Mouse (Mus musculus) left cerebral cortex, postnatal 4 days (tissue): ENCODE measurements around the gene Phf11b. TPM values are rescaled to one million over a fixed set of nuclear protein-coding genes. Genes with fewer than 3 reads are reported as not detected.
"Not testable (repeated sequence)": the region's sequence is repeated elsewhere in the genome, so short reads cannot be mapped to it uniquely, and the experiment has no call there.

Experiments used
- DNase-seq: peaks from one replicate; pipeline ENCODE4 v3.0.0-alpha.2; 2022
- intact Hi-C: fragments of 180-260 bp; cut with DNase I; formaldehyde crosslinking; loops from one replicate; pipeline ENCODE4 v1.15.1; 2025
- total RNA-seq, 2 experiments: library from RNA; stranded (reverse); gene quantifications; 2 replicates each; pipeline ENCODE4 v1.2.3; 2021

Gene Phf11b
- not detected for total RNA-seq

GRCm38 (mm10) chr14:59341189-59341588 is at the start of gene Phf11b:
TSS of gene Phf11b (minus strand) at chr14:59341351.
- DNase-seq, intact Hi-C loops: not testable (repeated sequence)

GRCm38 (mm10) chr14:59390181-59390580 is 49.0 kb upstream of the Phf11b start:
- DNase-seq, intact Hi-C loops: not testable (repeated sequence)

GRCm38 (mm10) chr14:59389532-59389931 is 48.4 kb upstream of the Phf11b start:
- intact Hi-C loops: loop anchor here (10.0 kb wide), 1 partner anchor 165 kb away; no protein-coding TSS in a partner anchor
- DNase-seq: no peak

- intact Hi-C loops: no loop called here
- no peak for DNase-seq
Measured at GRCm38 (mm10) chr14:59370348-59371068, 29.4 kb upstream of the Phf11b start.

GRCm38 (mm10) chr14:59366386-59367105 is 25.4 kb upstream of the Phf11b start:
- intact Hi-C loops: no loop called here
- no peak for DNase-seq

GRCm38 (mm10) chr14:59365244-59365644 is 24.1 kb upstream of the Phf11b start, which contains the start of gene Phf11d:
TSS of gene Phf11d (minus strand) at chr14:59365470.
- intact Hi-C loops: no loop called here
- DNase-seq: no peak

GRCm38 (mm10) chr14:59339541-59339940 is 1.6 kb downstream of the Phf11b start:
- intact Hi-C loops: no loop called here
- DNase-seq: no peak

GRCm38 (mm10) chr14:59336056-59336455 is 5.1 kb downstream of the Phf11b start:
- DNase-seq, intact Hi-C loops: not testable (repeated sequence)

- intact Hi-C loops: not testable (repeated sequence)
- DNase-seq: peak; percentile 20
Measured at GRCm38 (mm10) chr14:59330499-59330898, 10.7 kb downstream of the Phf11b start.

GRCm38 (mm10) chr14:59319970-59320369 is 21.2 kb downstream of the Phf11b start:
- intact Hi-C loops, DNase-seq: not testable (repeated sequence)

- DNase-seq: not testable (repeated sequence)
Measured at GRCm38 (mm10) chr14:59319036-59319435, 22.1 kb downstream of the Phf11b start.

GRCm38 (mm10) chr14:59297391-59297790 is 43.8 kb downstream of the Phf11b start, which contains the start of gene Phf11a:
TSS of gene Phf11a (minus strand) at chr14:59297522.
- intact Hi-C loops, DNase-seq: not testable (repeated sequence)

More at GRCm38 (mm10) chr14:59319036-59319435, 22.1 kb downstream of the Phf11b start:
- intact Hi-C loops: not testable (repeated sequence)

GRCm38 (mm10) chr14:59291769-59292168 is 49.4 kb downstream of the Phf11b start:
- DNase-seq, intact Hi-C loops: not testable (repeated sequence)

GRCm38 (mm10) chr14:59274961-59275360 is 66.2 kb downstream of the Phf11b start:
- intact Hi-C loops, DNase-seq: not testable (repeated sequence)

Other genes with a start within 250 kb of the Phf11b start
- not detected for gene 1700129C05Rik, start 198.5 kb downstream of the Phf11b start, total RNA-seq
- not detected for gene Gm5142, start 162.6 kb downstream of the Phf11b start, total RNA-seq
- gene Rcbtb1, start 140.1 kb downstream of the Phf11b start, total RNA-seq: 10 to 100 TPM; 43.7 to 48.6 TPM
- gene Gm6904, start 81.1 kb downstream of the Phf11b start, total RNA-seq: not detected
- gene Phf11a, start 43.8 kb downstream of the Phf11b start, total RNA-seq: not detected
- under 1 TPM; 0.28 to 0.46 TPM for gene Phf11d, start 24.1 kb upstream of the Phf11b start, total RNA-seq
- gene Phf11c, start 54.0 kb upstream of the Phf11b start, total RNA-seq: under 1 TPM; 0.14 to 0.48 TPM
- gene Setdb2, start 99.5 kb upstream of the Phf11b start, total RNA-seq: 1 to 10 TPM; 4.6 to 5.8 TPM
- 10 to 100 TPM; 14.5 to 17.4 TPM for gene Cab39l, start 99.6 kb upstream of the Phf11b start, total RNA-seq